Comparison of ENCODE assay signal across 13 mouse cellular contexts in the genomic region with DNA sequence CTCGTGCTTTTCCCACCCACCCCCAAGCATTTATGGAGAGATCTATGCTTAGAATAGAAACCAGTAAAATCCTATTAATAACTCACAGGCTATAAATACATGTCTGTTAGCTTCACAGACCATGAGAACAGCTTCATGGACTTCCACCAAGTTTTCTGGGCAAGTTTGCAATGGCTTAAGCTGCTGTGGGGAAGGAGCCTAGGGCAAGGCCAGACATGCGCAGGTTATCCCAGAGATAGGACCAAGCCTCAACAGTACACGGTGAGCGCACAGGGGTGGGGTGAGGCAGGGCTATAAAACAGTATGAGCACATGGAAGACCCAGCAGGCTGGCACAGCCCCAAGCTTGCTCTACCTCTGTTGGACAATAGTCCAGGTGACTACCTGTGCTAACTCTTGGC. TPM values are rescaled to one million over a fixed set of nuclear protein-coding genes. Genes with fewer than 3 reads are reported as not detected.
DNase-seq lines count a peak whose midpoint lies in the region; ATAC-seq lines count a peak whose summit lies in the region.
"Had no signal": no experiment of that assay in that cellular context is flagged by ENCODE, and none has a peak within 500 bp of the region (broad histone marks: within the 10 kb centered on the region; RNA-seq: fewer than 3 reads in every experiment).

No protein-coding gene starts in this region.

- H3K4me3 ChIP-seq in forebrain, embryonic 13.5 days = no peak overlapping the region
- no peak overlapping the region for H3K4me3 ChIP-seq in forebrain, embryonic 14.5 days (ENCODE audit: low read depth, low read length)
- no peak overlapping the region for H3K4me3 ChIP-seq in midbrain, embryonic 12.5 days
- H3K4me3 ChIP-seq in midbrain, embryonic 11.5 days (ENCODE audit: low read depth, low read length) = no peak overlapping the region
- no peak overlapping the region for H3K4me3 ChIP-seq in heart, embryonic 16.5 days (ENCODE audit: low read length)
- H3K4me3 ChIP-seq: erythroblast, embryonic 14.5 days; myocyte had no signal

- no peaks in the 10 kb centered on the region for H3K27me3 ChIP-seq in forebrain, embryonic 13.5 days
- no peaks in the 10 kb centered on the region for H3K27me3 ChIP-seq in forebrain, embryonic 14.5 days (replicated peaks; ENCODE audit: control insufficient read depth, insufficient read depth, low read length)
- no peaks in the 10 kb centered on the region for H3K27me3 ChIP-seq in midbrain, embryonic 12.5 days
- H3K27me3 ChIP-seq in midbrain, embryonic 11.5 days (ENCODE audit: control insufficient read depth, insufficient read depth, low read length) = no peaks in the 10 kb centered on the region
- H3K27me3 ChIP-seq in heart, embryonic 16.5 days (ENCODE audit: control insufficient read depth, insufficient read depth, low read length) = no peaks in the 10 kb centered on the region

- no peaks in the 10 kb centered on the region for H3K9me3 ChIP-seq in forebrain, embryonic 13.5 days (replicated peaks)
- no peaks in the 10 kb centered on the region for H3K9me3 ChIP-seq in forebrain, embryonic 14.5 days (replicated peaks; ENCODE audit: control insufficient read depth, low read length)
- H3K9me3 ChIP-seq in midbrain, embryonic 12.5 days = no peaks in the 10 kb centered on the region
- no peaks in the 10 kb centered on the region for H3K9me3 ChIP-seq in midbrain, embryonic 11.5 days (ENCODE audit: control insufficient read depth, low read length)
- no peaks in the 10 kb centered on the region for H3K9me3 ChIP-seq in heart, embryonic 16.5 days (replicated peaks; ENCODE audit: control insufficient read depth, low read length)

- WGBS in forebrain, embryonic 13.5 days = 93% methylated on average over 4 of the region's 4 CpGs
- 95% methylated on average over 4 of the region's 4 CpGs for WGBS in forebrain, embryonic 14.5 days
- 95% methylated on average over 4 of the region's 4 CpGs for WGBS in midbrain, embryonic 12.5 days
- 95% methylated on average over 4 of the region's 4 CpGs for WGBS in midbrain, embryonic 11.5 days
- WGBS in heart, embryonic 16.5 days = 62% methylated on average over 4 of the region's 4 CpGs

- no peak overlapping the region for H3K27ac ChIP-seq in forebrain, embryonic 13.5 days
- H3K27ac ChIP-seq in forebrain, embryonic 14.5 days (ENCODE audit: low read depth, low read length) = no peak overlapping the region
- H3K27ac ChIP-seq in midbrain, embryonic 12.5 days (replicated peaks) = no peak overlapping the region
- H3K27ac ChIP-seq in midbrain, embryonic 11.5 days (ENCODE audit: low read depth, low read length) = no peak overlapping the region
- H3K27ac ChIP-seq in heart, embryonic 16.5 days (ENCODE audit: low read length) = peak overlapping the region; percentile 84

- DNase-seq in forebrain, embryonic 14.5 days (ENCODE audit: low spot score) = no peak
- DNase-seq in midbrain, embryonic 11.5 days (ENCODE audit: low spot score, missing footprints) = no peak
- DNase-seq in adrenal gland, postnatal 14 days = no peak
- DNase-seq in spleen, postnatal 10 days (ENCODE audit: low spot score in 2 of 2) = no peak
- no peak for DNase-seq in cerebellum, adult 11-12 months
- DNase-seq: adrenal gland, postnatal 36 days; cerebellum, adult 18-20 months had no signal

- peak; percentile 30; the same call in 1 of the 2 replicates for ATAC-seq in forebrain, embryonic 13.5 days
- no peak for ATAC-seq in forebrain, embryonic 14.5 days
- 0 out of 2 replicates have a peak, but pooled peaks have one; percentile 31 for ATAC-seq in midbrain, embryonic 12.5 days (ENCODE audit: low FRiP score, low read depth)
- ATAC-seq in midbrain, embryonic 11.5 days (ENCODE audit: low FRiP score) = no peak
- peak; percentile 61 for ATAC-seq in heart, embryonic 16.5 days (replicated peaks; ENCODE audit: extremely low read depth, insufficient read depth, low FRiP score)
- ATAC-seq: lung, postnatal 0 days had no signal

- H3K4me1 ChIP-seq in forebrain, embryonic 13.5 days = no peaks in the 10 kb centered on the region
- H3K4me1 ChIP-seq in forebrain, embryonic 14.5 days (ENCODE audit: control insufficient read depth, insufficient read depth, low read length) = no peaks in the 10 kb centered on the region
- H3K4me1 ChIP-seq in midbrain, embryonic 12.5 days = no peaks in the 10 kb centered on the region
- no peaks in the 10 kb centered on the region for H3K4me1 ChIP-seq in midbrain, embryonic 11.5 days (ENCODE audit: control insufficient read depth, insufficient read depth, low read length)
- peaks cover 11% of the 10 kb centered on the region for H3K4me1 ChIP-seq in heart, embryonic 16.5 days (ENCODE audit: control insufficient read depth, insufficient read depth, low read length)

- no peak overlapping the region for H3K9ac ChIP-seq in forebrain, embryonic 13.5 days
- no peak overlapping the region for H3K9ac ChIP-seq in forebrain, embryonic 14.5 days (ENCODE audit: low read length)
- no peak overlapping the region for H3K9ac ChIP-seq in midbrain, embryonic 12.5 days (replicated peaks)
- H3K9ac ChIP-seq in midbrain, embryonic 11.5 days (ENCODE audit: low read length) = no peak overlapping the region
- no peak overlapping the region; the same call in 1 of the 2 replicates for H3K9ac ChIP-seq in heart, embryonic 16.5 days (ENCODE audit: low read length)

- no peak overlapping the region for H3K4me2 ChIP-seq in forebrain, embryonic 13.5 days
- H3K4me2 ChIP-seq in forebrain, embryonic 14.5 days (ENCODE audit: low read length) = no peak overlapping the region
- H3K4me2 ChIP-seq in midbrain, embryonic 12.5 days (replicated peaks) = no peak overlapping the region
- H3K4me2 ChIP-seq in midbrain, embryonic 11.5 days = no peak overlapping the region
- no peak overlapping the region for H3K4me2 ChIP-seq in heart, embryonic 16.5 days (ENCODE audit: low read depth, low read length)

- H3K36me3 ChIP-seq in forebrain, embryonic 13.5 days (ENCODE audit: poor library complexity, severe bottlenecking) = peaks cover 87% of the 10 kb centered on the region
- H3K36me3 ChIP-seq in forebrain, embryonic 14.5 days (ENCODE audit: control insufficient read depth, insufficient read depth, low read length) = peaks cover 63% of the 10 kb centered on the region
- peaks cover 72% of the 10 kb centered on the region for H3K36me3 ChIP-seq in midbrain, embryonic 12.5 days
- H3K36me3 ChIP-seq in midbrain, embryonic 11.5 days (ENCODE audit: control insufficient read depth, insufficient read depth, low read length) = peaks cover 19% of the 10 kb centered on the region
- peaks cover 26% of the 10 kb centered on the region for H3K36me3 ChIP-seq in heart, embryonic 16.5 days (ENCODE audit: control insufficient read depth, insufficient read depth)

RNA-seq across cellular contexts. Expression of gene Bod1, which starts 8.2 kb away (rescaled TPM):
- 153 and 157 TPM in 2 replicates for polyA plus RNA-seq in forebrain, embryonic 13.5 days (2015; fragmentation: Nextera tagmentation; extraction: Ambion mirVana)
- 154 and 184 TPM in 2 replicates for polyA plus RNA-seq in forebrain, embryonic 14.5 days (2014; fragmentation: Nextera tagmentation; extraction: Ambion mirVana)
- 162 and 177 TPM in 2 replicates for polyA plus RNA-seq in midbrain, embryonic 12.5 days (2016; fragmentation: Nextera tagmentation; extraction: Ambion mirVana)
- 148 and 160 TPM in 2 replicates for polyA plus RNA-seq in midbrain, embryonic 11.5 days (2014; fragmentation: Nextera tagmentation; extraction: Ambion mirVana)
- polyA plus RNA-seq in heart, embryonic 16.5 days (2015; fragmentation: Nextera tagmentation; extraction: Ambion mirVana) = 62.8 and 73.4 TPM in 2 replicates
- total RNA-seq in adrenal gland, postnatal 14 days (2021) = 46.0 and 52.8 TPM in 2 replicates

Comparison
In these comparisons a context has a peak if more than half of its experiments do, and no peak if none do; other contexts are left out.
1. ATAC-seq: peak in forebrain, embryonic 13.5 days (single experiment), midbrain, embryonic 12.5 days (single experiment) and heart, embryonic 16.5 days (single experiment); none in forebrain, embryonic 14.5 days (single experiment) and midbrain, embryonic 11.5 days (single experiment).